Mouse (Mus musculus): ENCODE measurements at regions not wholly inside any gene's neighbourhood (a gene's known extent, or its start where the extent isn't known, plus 50 kb on each side); places are given as distances from the start of the nearest gene placed in this dataset.

GRCm38 (mm10) chr6:91589181-91589580 lies 73.5 kb downstream of the Lsm3 start:
- H3K9me3 ChIP-seq (ENCODE audit: control insufficient read depth, low read length), result no peaks in the 10 kb centered on the region
- ATAC-seq (ENCODE audit: low FRiP score), result no peak
- H3K27ac ChIP-seq (ENCODE audit: low read depth, low read length), result no peak overlapping the region
- no peaks in the 10 kb centered on the region for H3K27me3 ChIP-seq (ENCODE audit: control insufficient read depth, insufficient read depth, low read length)
- DNase-seq (ENCODE audit: low spot score, missing footprints), result no peak
- WGBS, result 82% methylated on average over 4 of the region's 4 CpGs
- H3K4me1 ChIP-seq (ENCODE audit: control insufficient read depth, insufficient read depth, low read length), result peaks cover 4% of the 10 kb centered on the region; the same call in 1 of the 2 replicates
- H3K9ac ChIP-seq (ENCODE audit: low read length), result no peak overlapping the region
- no peak overlapping the region for H3K4me2 ChIP-seq
- H3K36me3 ChIP-seq (ENCODE audit: control insufficient read depth, insufficient read depth, low read length), result no peaks in the 10 kb centered on the region
- H3K4me3 ChIP-seq (ENCODE audit: low read depth, low read length), result no peak overlapping the region

- no peak for ATAC-seq (ENCODE audit: low FRiP score)
- WGBS, result 59% methylated on average over 6 of the region's 6 CpGs
Measured at GRCm38 (mm10) chr6:91590395-91590794, 74.7 kb downstream of the Lsm3 start.

DNA sequence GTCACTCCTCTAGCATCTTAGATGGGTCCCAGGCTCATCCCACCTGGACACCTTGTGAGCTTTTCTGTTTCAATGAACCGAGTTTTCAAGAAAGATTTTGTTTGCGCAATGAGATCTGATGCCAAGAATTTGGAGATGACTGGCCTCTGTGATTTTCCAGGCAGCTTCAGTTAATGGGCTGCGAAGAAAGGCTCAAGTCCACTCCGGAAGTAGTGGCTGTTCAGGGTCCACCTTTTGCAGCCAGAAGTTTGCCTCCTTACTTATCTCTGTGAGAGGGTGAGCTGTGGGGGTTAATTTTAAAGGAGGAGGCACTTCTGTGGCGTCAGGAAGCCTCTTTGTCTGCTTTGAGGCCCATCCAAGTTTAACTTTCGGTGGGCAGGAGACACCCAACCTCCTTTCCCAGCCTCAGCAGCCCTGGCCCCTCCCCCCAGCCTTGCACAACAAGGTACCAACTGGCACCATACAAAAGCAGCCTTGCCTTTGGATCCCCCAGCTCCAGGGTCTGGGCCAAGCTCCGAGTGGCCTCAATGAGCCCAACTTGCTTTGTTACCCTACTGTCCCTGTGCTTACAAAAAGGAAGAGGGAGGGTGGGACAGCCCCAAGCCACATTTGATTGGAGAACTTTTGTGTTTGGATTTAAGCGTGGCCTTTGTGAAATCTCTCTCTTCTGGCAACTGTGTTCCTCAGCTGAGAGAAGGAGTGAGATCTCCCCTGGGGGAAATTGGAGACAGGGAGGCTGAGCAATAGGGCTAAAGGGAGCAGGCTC lies 75.3 kb downstream of the Lsm3 start:
- Histone ChIP-seq H3K4me1 (ENCODE audit: control insufficient read depth, insufficient read depth, low read length) (peaks cover 4% of the 10 kb centered on the region; the same call in 1 of the 2 replicates), H3K27me3 (ENCODE audit: control insufficient read depth, insufficient read depth, low read length) (no peaks in the 10 kb centered on the region), H3K9me3 (ENCODE audit: control insufficient read depth, low read length) (no peaks in the 10 kb centered on the region), H3K36me3 (ENCODE audit: control insufficient read depth, insufficient read depth, low read length) (no peaks in the 10 kb centered on the region), H3K9ac (ENCODE audit: low read length) (no peak overlapping the region), H3K4me2 (no peak overlapping the region), H3K27ac (ENCODE audit: low read depth, low read length) (no peak overlapping the region), H3K4me3 (ENCODE audit: low read depth, low read length) (no peak overlapping the region)
- ATAC-seq (ENCODE audit: low FRiP score), result no peak
- 61% methylated on average over 8 of the region's 8 CpGs for WGBS
- no peak for DNase-seq (ENCODE audit: low spot score, missing footprints)

More at GRCm38 (mm10) chr6:91590395-91590794, 74.7 kb downstream of the Lsm3 start:
- no peaks in the 10 kb centered on the region for H3K27me3 ChIP-seq (ENCODE audit: control insufficient read depth, insufficient read depth, low read length)
- no peaks in the 10 kb centered on the region for H3K36me3 ChIP-seq (ENCODE audit: control insufficient read depth, insufficient read depth, low read length)
- no peaks in the 10 kb centered on the region for H3K9me3 ChIP-seq (ENCODE audit: control insufficient read depth, low read length)
- no peak overlapping the region for H3K4me3 ChIP-seq (ENCODE audit: low read depth, low read length)
- no peak overlapping the region for H3K4me2 ChIP-seq
- no peak overlapping the region for H3K27ac ChIP-seq (ENCODE audit: low read depth, low read length)
- peaks cover 4% of the 10 kb centered on the region; the same call in 1 of the 2 replicates for H3K4me1 ChIP-seq (ENCODE audit: control insufficient read depth, insufficient read depth, low read length)
- no peak for DNase-seq (ENCODE audit: low spot score, missing footprints)
- no peak overlapping the region for H3K9ac ChIP-seq (ENCODE audit: low read length)

DNA sequence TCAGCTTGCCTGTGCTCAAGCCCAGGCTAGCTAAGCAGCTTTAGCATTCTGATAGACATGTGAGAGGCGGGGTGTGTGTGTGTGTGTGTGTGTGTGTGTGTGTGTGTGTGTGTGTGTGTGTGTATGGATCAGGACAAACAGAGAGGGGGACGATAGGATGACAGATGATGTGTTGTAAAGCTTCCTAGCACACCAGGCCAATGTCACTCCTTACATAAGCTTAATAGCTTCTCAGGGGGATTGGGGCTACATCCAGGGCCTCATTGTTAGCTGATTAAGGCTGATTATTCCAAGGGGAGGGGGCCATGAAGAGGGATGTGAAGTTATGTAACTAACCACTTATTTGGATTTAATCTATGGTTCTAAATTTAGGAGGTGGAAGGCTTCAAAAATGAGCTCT lies 76.9 kb downstream of the Lsm3 start:
- H3K4me2 ChIP-seq, result no peak overlapping the region
- H3K9me3 ChIP-seq (ENCODE audit: control insufficient read depth, low read length), result no peaks in the 10 kb centered on the region
- peaks cover 4% of the 10 kb centered on the region; the same call in 1 of the 2 replicates for H3K4me1 ChIP-seq (ENCODE audit: control insufficient read depth, insufficient read depth, low read length)
- WGBS, result 60% methylated on average over 2 of the region's 2 CpGs
- H3K36me3 ChIP-seq (ENCODE audit: control insufficient read depth, insufficient read depth, low read length), result no peaks in the 10 kb centered on the region
- DNase-seq (ENCODE audit: low spot score, missing footprints), result no peak
- no peak overlapping the region for H3K4me3 ChIP-seq (ENCODE audit: low read depth, low read length)
- H3K9ac ChIP-seq (ENCODE audit: low read length), result no peak overlapping the region
- no peak overlapping the region for H3K27ac ChIP-seq (ENCODE audit: low read depth, low read length)
- H3K27me3 ChIP-seq (ENCODE audit: control insufficient read depth, insufficient read depth, low read length), result no peaks in the 10 kb centered on the region
- ATAC-seq (ENCODE audit: low FRiP score), result no peak

DNA sequence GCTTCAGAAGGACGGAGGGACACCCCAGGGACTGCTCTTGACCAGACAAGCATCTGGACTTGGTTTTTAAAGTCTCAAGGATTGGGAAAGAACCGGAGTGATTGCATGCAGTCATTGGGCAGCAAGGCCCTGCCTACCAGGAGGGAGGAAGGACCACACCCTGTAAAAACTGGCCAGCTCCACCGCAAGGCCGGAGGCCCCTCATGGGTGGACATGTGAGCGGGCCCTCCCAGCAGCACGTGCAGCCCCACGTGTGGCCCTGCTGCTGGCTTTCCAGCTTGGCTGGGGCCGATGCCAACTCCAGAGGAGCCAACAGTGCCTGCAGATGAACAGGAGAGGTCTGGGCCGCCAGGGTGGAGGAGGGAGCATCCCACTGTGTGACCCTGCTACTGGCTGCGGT lies 83.2 kb downstream of the Lsm3 start:
- H3K4me3 ChIP-seq (ENCODE audit: low read depth, low read length), result no peak overlapping the region
- no peak overlapping the region for H3K4me2 ChIP-seq
- DNase-seq (ENCODE audit: low spot score, missing footprints) (no peak), ATAC-seq (ENCODE audit: low FRiP score) (no peak)
- no peak overlapping the region for H3K9ac ChIP-seq (ENCODE audit: low read length)
- no peaks in the 10 kb centered on the region; the same call in 1 of the 2 replicates for H3K36me3 ChIP-seq (ENCODE audit: control insufficient read depth, insufficient read depth, low read length)
- H3K9me3 ChIP-seq (ENCODE audit: control insufficient read depth, low read length), result no peaks in the 10 kb centered on the region
- H3K27ac ChIP-seq (ENCODE audit: low read depth, low read length), result no peak overlapping the region
- no peaks in the 10 kb centered on the region for H3K27me3 ChIP-seq (ENCODE audit: control insufficient read depth, insufficient read depth, low read length)
- 63% methylated on average over 10 of the region's 10 CpGs for WGBS
- H3K4me1 ChIP-seq (ENCODE audit: control insufficient read depth, insufficient read depth, low read length), result no peaks in the 10 kb centered on the region

GRCm38 (mm10) chr6:91600116-91600515 lies 83.7 kb upstream of the Slc6a6 start:
- ATAC-seq (ENCODE audit: low FRiP score) (no peak), DNase-seq (ENCODE audit: low spot score, missing footprints) (no peak)
- Histone ChIP-seq H3K4me3 (ENCODE audit: low read depth, low read length) (no peak overlapping the region), H3K9ac (ENCODE audit: low read length) (no peak overlapping the region), H3K9me3 (ENCODE audit: control insufficient read depth, low read length) (no peaks in the 10 kb centered on the region), H3K27ac (ENCODE audit: low read depth, low read length) (no peak overlapping the region), H3K4me2 (no peak overlapping the region), H3K4me1 (ENCODE audit: control insufficient read depth, insufficient read depth, low read length) (no peaks in the 10 kb centered on the region), H3K36me3 (ENCODE audit: control insufficient read depth, insufficient read depth, low read length) (no peaks in the 10 kb centered on the region; the same call in 1 of the 2 replicates), H3K27me3 (ENCODE audit: control insufficient read depth, insufficient read depth, low read length) (no peaks in the 10 kb centered on the region)
- WGBS, result 86% methylated on average over 3 of the region's 3 CpGs

- no peak overlapping the region for H3K27ac ChIP-seq (ENCODE audit: low read depth, low read length)
Measured at GRCm38 (mm10) chr6:91606634-91607215, 77.1 kb upstream of the Slc6a6 start.

DNA sequence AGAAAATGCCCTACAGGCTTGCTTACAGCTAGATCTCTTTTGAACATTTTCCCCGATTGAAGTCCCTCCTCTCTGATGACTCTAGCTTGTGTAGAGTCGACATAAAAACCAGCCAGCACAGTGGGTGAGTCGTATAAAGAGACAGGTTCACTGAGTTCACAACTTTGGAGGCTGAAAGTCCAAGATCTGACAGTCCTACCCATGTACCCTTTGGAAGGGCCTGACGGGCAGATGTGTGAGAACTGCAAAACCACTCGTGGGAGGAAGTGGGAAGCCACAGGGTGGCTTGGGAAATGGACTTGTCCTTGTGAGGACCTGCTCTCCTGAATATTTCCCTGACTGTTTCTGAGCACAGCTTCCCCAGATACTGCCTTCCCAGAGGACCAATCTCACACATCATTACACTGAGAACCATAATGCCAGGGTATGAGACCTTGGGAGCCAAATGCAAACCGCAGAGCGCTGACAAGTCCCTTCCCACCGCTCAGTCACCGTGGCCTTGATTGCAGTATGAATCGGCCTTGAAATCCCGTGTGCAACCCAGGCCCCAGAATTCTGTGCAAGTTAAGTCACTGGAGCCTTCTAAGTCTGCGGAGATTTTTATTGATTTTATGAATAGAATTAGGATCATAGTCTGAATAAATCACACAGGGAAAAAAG lies 76.1 kb upstream of the Slc6a6 start:
- H3K4me2 ChIP-seq, result no peak overlapping the region
- H3K4me3 ChIP-seq (ENCODE audit: low read depth, low read length), result no peak overlapping the region
- no peak overlapping the region for H3K27ac ChIP-seq (ENCODE audit: low read depth, low read length)
- H3K9me3 ChIP-seq (ENCODE audit: control insufficient read depth, low read length), result no peaks in the 10 kb centered on the region
- no peaks in the 10 kb centered on the region for H3K27me3 ChIP-seq (ENCODE audit: control insufficient read depth, insufficient read depth, low read length)
- DNase-seq (ENCODE audit: low spot score, missing footprints), result no peak
- H3K4me1 ChIP-seq (ENCODE audit: control insufficient read depth, insufficient read depth, low read length), result peaks cover 2% of the 10 kb centered on the region; the same call in 1 of the 2 replicates
- no peak for ATAC-seq (ENCODE audit: low FRiP score)
- 85% methylated on average over 12 of the region's 12 CpGs for WGBS
- no peak overlapping the region for H3K9ac ChIP-seq (ENCODE audit: low read length)
- H3K36me3 ChIP-seq (ENCODE audit: control insufficient read depth, insufficient read depth, low read length), result no peaks in the 10 kb centered on the region; the same call in 1 of the 2 replicates

More at GRCm38 (mm10) chr6:91606634-91607215, 77.1 kb upstream of the Slc6a6 start:
- H3K36me3 ChIP-seq (ENCODE audit: control insufficient read depth, insufficient read depth, low read length), result no peaks in the 10 kb centered on the region; the same call in 1 of the 2 replicates
- no peak for ATAC-seq (ENCODE audit: low FRiP score)
- no peak overlapping the region for H3K9ac ChIP-seq (ENCODE audit: low read length)
- H3K27me3 ChIP-seq (ENCODE audit: control insufficient read depth, insufficient read depth, low read length), result no peaks in the 10 kb centered on the region
- DNase-seq (ENCODE audit: low spot score, missing footprints), result no peak
- H3K9me3 ChIP-seq (ENCODE audit: control insufficient read depth, low read length), result no peaks in the 10 kb centered on the region
- no peak overlapping the region for H3K4me3 ChIP-seq (ENCODE audit: low read depth, low read length)
- H3K4me2 ChIP-seq, result no peak overlapping the region
- peaks cover 2% of the 10 kb centered on the region; the same call in 1 of the 2 replicates for H3K4me1 ChIP-seq (ENCODE audit: control insufficient read depth, insufficient read depth, low read length)
- WGBS, result 86% methylated on average over 10 of the region's 10 CpGs

GRCm38 (mm10) chr6:91609671-91610070 lies 74.2 kb upstream of the Slc6a6 start:
- no peak overlapping the region for H3K9ac ChIP-seq (ENCODE audit: low read length)
- ATAC-seq (ENCODE audit: low FRiP score) (no peak), DNase-seq (ENCODE audit: low spot score, missing footprints) (no peak)
- H3K27ac ChIP-seq (ENCODE audit: low read depth, low read length), result no peak overlapping the region
- no peaks in the 10 kb centered on the region for H3K27me3 ChIP-seq (ENCODE audit: control insufficient read depth, insufficient read depth, low read length)
- no peaks in the 10 kb centered on the region for H3K9me3 ChIP-seq (ENCODE audit: control insufficient read depth, low read length)
- no peak overlapping the region for H3K4me2 ChIP-seq
- H3K4me3 ChIP-seq (ENCODE audit: low read depth, low read length), result no peak overlapping the region
- no peaks in the 10 kb centered on the region for H3K36me3 ChIP-seq (ENCODE audit: control insufficient read depth, insufficient read depth, low read length)
- WGBS, result 20% methylated on average over 2 of the region's 2 CpGs
- H3K4me1 ChIP-seq (ENCODE audit: control insufficient read depth, insufficient read depth, low read length), result peaks cover 2% of the 10 kb centered on the region; the same call in 1 of the 2 replicates
